Mouse (Mus musculus): Measurements from ENCODE around the gene Clpp. TPM values are rescaled to one million over a fixed set of nuclear protein-coding genes. Genes with fewer than 3 reads are reported as not detected.

Clpp gene
- 10 to 100 TPM; 35.6 to 41.4 TPM for total RNA-seq (2021)
- long read RNA-seq, experiment 1, transcript Clpp-201 (6 exons, 983 nt) = major isoform, 48 of 50 reads
- long read RNA-seq, experiment 1, partial matches to known transcripts = 2 of 50 reads
- long read RNA-seq, experiment 1, other reads (novel, unspliced or antisense) = 0 of 50 reads
- long read RNA-seq, experiment 2, transcript Clpp-201 (6 exons, 983 nt) = major isoform, 37 of 39 reads
- long read RNA-seq, experiment 2, partial matches to known transcripts = 0 of 39 reads
- long read RNA-seq, experiment 2, other reads (novel, unspliced or antisense) = 2 of 39 reads

DNA sequence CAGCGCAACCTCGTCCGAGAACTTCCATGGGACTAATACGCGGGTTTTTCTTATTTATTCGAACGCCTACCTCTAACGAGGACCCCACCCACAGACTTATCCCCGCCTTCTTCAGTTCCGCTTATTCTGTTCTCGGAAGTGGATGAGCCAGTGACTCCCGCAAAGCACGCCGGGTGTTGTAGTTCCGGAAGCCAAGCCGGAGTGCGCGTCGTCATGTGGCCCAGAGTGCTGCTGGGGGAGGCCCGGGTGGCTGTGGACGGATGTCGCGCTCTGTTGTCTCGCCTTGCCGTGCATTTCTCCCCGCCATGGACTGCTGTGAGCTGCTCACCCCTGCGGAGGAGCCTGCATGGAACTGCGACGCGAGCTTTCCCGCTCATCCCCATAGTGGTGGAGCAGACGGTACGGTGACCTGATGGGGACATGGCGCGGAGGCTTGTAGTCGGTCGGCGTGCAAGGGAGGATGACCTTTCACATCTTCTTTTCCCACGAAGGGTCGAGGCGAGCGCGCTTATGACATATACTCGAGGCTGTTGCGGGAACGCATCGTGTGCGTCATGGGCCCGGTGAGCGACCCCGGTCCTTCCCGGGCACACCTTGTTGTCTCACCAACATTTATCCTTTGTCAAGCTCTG lies at the start of gene Clpp:
Gene Clpp, plus strand, starts transcription at position 191 of the 632 bp plus-strand sequence.
- peak; percentile 77 to 90 for DNase-seq (ENCODE audit: low spot score in 2 of 2)

DNA sequence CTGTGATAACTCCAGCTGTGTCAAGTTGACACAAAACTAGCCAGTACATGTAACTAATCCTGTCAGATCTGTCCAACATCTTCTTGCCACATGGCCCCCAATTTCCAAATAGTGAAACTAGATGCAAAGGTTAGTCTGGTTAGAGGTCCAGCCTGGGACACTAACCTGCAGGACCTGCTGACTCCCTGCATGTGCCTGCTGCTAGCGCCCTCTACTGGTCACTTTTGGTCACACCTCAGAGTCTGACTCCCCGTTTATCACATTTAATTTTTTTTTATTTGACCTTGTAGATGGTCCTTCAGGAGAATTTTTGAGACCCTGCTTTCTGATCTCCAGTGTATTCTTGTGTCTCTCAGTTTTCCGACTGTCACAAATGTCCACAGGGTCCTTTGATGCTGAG lies 39.2 kb upstream of the Clpp start:
- DNase-seq (ENCODE audit: low spot score in 2 of 2) = no peak

DNA sequence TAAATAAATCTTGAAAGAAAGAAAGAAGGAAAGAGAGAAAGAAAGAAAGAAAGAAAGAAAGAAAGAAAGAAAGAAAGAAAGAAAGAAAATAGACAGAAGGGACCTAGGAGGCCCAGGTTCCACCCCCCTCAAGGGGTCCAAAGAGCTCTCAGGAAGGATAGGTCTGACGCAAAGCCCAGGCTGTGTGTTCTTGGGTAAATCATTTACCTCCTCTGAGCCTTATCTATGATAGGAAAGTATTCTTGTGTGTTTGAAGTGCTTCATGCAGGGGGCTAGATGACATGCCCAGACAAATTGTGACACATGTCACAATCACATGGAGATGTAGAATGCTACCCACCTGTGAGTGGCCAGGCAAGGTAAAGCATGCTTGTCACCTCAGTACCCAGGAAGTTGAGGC lies 37.5 kb upstream of the Clpp start:
- no peak for DNase-seq (ENCODE audit: low spot score in 2 of 2)

DNA sequence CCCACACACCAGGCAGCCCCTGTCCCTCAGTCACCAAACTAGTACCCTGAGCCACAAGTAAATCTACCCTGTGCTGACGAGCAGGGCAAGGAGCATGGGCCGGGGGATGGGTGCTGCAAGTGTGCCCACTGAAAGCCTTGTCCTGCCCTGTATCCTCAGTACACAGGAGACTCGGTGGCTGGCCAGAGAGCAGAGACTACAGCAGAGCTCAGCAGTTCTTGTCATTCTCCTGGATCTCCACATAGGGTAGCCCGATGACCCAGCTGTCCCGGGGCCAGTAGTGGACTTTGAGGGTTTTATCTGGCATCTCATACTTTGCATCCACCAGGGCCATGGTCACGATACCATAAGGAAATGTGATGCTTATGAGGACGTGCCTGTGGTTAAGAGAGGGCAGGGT lies 35.2 kb upstream of the Clpp start:
- no peak for DNase-seq (ENCODE audit: low spot score in 2 of 2)

DNA sequence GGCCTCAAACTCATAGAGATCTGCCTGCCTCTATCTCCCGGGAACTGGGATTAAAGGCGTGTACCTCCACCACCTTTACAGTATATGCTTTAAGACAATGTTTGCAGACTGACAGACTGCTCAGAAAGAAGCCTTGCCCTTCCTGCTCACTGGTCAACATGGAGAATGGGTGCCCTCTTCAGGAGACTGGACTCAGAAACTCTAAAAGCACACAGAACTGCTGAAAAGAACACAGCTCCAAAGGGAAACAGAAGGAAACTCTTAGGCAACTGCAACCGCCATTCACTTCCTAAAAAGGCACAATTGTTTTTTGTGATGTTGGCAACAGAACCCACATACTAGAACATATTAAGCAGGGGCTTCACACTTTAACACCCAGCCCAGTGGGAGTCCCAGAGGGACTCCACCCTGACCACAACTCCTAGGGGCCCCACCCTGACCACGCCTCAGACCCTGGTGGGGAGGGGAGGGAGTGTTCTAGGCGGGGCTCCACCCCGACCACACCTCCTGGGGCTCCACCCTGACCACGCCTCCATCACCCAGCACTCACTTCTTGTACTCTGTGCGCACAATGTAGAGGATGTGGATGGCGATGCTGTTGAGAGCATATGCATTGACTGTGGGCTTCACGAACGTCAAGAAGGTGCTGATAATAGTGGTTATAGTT lies 32.2 kb upstream of the Clpp start:
- DNase-seq (ENCODE audit: low spot score in 2 of 2) = no peak

DNA sequence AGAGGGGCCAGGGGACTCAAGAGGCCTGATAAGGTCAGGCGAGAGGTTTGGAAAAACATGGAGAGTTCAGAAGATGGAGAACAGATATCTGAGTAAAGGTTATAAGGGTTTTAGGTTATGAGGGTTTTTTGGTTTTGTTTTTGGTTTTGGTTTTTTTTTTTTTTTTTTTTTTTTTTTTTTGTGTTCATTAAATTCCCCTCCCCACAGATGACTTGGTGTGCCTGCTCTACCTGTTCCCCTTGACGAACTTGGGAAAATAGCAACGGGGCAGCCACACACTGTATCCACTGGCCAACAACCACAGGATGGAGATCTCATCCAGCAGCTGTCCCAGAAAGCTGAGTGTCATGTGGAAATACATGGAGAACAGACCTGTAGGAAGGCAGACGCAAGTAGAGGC lies 31.4 kb upstream of the Clpp start:
- no peak for DNase-seq (ENCODE audit: low spot score in 2 of 2)

DNA sequence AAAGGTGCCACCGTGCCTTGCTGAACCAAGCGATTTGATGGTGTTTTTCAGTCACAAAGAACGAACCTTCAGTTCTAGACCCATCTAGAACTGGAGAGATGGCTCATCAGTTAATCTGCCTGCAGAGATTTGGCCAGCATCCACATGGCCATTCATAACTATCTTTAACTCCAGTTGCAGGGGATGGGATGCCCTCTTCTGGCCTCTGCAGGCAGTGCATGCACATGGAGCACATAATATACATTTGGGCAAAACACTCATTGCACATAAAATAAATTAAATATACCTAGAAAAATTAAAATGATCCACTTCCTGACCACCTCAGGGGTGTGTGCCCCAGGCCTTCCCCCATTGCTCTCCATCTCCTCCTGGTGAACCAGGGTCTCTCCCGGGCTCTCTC lies 28.2 kb upstream of the Clpp start:
- DNase-seq (ENCODE audit: low spot score in 2 of 2) = no peak

DNA sequence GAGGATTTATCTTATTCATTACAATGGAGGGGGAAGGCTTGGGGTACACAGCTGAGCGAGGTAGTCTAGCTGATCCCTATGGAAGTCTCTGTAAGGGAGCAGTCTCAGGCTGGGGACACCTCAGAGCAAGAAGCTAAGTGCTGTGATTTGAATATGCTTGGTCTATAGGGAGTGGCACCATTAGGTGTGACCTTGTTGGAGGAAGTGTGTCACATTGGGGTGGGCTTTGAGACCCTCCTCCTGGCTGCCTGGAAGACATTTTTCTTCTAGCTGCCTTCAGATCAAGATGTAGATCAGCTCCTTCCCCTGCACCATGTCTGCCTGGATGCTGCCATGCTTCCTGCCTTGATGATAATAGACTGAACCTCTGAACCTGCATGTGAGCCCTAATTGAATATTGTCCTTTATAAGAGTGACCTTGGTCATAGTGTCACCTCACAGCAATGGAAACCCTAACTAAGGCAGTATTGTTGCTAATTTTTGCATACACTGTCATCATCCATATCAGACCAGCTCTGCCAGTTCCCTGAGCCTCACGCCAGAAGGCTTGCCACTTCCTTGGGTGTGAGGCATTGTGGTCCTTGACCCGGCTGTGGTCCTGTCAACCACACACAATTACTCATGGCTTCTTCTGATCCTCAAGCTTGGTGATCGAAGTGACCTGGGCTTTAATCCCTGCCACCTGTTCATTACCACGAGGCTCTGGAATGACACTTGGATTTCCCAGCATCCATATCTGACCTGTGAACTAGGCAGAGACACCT lies 27.3 kb upstream of the Clpp start:
- DNase-seq (ENCODE audit: low spot score in 2 of 2) = no peak

DNA sequence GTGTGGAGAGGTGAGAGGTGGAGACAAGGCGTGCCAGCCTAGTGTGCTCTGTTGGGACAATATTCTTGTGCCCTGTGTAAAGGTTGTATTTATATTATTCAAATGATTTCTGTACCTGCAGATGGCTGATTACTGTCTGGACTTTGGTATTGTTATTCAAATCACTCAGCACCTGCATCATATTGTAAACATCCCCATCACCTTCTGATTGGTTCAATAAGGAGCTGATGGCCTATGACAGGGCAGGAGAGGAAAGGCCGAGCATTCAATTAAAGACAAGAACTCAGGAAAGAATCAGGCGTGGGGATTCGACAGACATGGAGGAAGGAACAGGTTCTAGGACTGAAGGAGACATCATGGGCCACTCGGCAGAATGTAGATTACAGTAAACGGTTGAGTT lies 26.5 kb upstream of the Clpp start:
- no peak for DNase-seq (ENCODE audit: low spot score in 2 of 2)

DNA sequence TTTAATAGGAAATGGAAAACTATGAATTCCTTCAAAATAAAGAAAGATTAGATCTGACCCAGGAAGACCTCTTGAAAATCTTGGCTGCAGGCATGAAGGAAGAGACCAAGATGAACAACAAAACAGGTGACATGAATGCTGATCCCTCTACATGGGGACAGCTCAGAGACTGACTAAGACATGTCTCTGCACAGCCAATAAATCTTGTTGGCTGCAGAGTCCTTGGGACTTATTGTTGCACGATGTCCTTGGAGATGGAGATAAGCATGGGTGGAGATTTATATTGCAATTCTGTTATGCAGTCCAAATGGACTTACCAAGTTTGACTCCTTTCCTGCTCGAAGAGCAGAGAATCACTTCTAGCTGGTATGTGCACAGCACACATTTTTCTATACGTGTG lies 20.8 kb upstream of the Clpp start:
- no peak for DNase-seq (ENCODE audit: low spot score in 2 of 2)

DNA sequence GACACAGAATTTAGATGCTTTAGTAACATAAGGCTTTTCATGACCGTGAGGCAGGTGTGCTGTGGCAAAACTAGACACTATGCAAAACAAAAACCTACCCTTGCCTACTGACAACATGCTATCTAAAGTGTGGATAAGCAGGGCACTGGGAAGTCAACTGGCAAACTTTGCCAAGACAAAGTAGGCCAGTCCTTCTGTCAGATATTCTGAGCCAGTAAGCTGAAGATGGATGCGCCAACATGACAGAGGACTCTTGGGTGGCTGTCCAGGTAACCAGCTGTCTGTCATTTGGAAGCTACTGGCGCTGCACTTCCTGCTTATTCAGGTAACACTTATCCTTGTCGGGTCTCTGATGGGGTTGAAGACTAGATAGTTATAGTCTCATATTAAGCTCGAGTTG lies 20.0 kb upstream of the Clpp start:
- DNase-seq (ENCODE audit: low spot score in 2 of 2) = no peak

DNA sequence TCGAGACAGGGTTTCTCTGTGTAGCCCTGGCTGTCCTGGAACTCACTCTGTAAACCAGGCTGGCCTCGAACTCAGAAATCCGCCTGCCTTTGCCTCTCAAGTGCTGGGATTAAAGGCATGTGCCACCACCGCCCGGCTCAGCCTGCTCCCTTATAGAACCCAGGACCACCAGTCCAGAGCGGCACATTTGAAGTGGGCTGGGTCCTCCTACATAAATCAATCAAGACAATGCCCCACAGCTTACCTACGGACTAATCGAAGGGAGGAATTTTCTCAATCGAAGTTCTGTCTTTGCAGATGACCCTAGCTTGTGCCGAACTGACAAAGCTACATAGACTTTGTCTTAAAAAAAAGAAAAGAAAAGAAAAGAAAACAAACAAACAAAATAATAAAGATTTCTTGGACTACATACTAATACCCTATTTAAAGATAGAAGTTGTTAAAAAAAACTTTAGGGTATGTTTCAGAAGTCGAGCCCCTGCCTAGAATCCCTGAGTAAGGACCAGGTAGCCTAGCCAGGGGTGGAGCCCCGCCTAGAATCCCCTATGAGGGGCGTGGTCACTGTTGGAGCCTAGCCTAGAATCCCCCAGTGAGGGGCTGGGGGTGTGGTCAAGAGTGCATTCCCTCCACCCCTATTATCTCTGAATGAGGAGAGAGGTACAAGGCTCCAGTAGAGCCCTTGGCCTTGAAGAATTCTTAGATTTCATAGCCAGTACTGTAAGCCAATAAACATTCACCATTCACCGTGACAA lies 16.0 kb upstream of the Clpp start:
- no peak for DNase-seq (ENCODE audit: low spot score in 2 of 2)

DNA sequence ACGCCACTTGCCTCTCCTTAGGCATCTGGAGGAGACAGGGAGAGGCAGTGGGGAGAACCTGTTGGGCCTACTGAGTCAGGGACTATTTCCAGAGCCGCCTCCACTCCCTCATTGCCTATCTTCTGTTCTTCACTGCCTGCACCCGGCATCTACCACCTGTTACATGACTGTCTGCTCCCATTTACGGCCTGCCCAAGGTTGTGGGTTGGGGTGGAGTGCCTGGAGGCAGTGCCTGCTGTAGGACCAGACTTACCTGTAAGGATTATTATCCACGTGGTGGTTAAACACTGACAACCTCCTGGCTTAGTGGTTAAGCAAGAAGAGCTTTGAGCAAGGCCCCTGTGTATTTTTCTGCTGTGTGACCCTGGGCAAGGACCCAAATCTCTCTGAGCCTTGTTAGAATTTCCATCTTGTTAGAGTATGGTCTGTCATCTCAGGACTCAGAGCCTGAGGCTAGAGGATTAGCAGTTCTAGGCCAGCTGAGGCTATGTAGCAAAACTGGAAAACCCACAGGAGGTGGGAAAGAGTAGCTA lies 15.3 kb upstream of the Clpp start:
- no peak for DNase-seq (ENCODE audit: low spot score in 2 of 2)

DNA sequence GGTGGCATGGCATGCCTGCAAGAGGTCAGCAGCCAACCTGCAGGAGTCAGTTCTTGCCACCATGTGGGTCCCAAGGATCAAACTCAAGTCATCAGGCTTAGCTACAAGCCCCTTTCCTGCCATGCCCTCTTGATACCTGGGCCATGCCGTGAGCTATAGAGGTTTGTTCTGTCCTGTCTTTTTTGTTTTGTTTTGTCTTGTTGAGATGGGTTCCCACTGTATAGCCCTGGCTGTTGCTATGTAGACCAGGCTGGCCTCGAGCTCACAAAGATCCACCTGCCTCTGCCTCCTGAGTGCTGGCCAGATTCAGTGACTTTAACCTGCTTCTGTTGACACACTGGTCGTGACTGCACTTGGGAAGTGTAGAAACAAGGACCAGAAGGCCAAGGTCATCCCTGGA lies 14.7 kb upstream of the Clpp start:
- no peak for DNase-seq (ENCODE audit: low spot score in 2 of 2)

DNA sequence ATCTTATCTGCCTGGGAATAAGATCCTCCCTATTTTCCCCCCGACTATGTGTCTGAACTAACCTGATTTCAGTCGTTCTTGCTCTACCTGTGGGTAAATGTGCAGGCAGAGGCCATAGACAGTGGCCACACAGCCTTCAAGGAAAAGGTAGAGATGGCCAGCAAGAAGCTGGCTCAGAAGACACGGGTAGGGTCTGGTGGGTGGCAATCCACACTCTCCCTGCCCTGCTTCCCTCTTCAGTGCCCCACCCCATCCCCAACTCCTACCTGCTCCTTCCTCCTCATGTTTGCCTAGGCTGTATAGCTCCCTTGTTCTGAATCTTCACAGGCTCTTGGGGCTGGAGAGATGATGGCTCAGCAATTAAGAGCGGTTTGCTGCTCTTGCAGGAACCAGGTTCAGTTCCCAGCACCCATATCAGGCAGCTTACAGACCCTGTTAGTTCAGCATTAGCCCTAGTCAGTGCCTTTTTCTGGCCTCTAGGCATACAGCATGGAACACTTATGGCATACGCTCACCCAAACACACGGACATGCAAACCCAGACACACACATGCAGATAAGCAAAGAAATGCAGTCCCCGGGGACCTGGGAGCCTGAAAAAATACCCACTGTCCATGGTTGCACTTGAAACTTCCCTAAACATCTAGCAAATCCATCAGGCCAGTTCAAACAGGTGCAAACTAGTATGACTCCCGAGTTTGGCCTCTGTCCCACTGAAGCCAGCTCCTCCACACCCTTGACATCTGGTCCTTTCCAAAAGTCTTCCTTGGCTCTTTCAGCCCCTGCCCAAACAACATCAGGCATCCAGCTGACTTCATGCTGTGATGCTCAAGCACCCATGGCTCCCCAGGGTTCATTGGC lies 13.3 kb upstream of the Clpp start:
- no peak for DNase-seq (ENCODE audit: low spot score in 2 of 2)

DNA sequence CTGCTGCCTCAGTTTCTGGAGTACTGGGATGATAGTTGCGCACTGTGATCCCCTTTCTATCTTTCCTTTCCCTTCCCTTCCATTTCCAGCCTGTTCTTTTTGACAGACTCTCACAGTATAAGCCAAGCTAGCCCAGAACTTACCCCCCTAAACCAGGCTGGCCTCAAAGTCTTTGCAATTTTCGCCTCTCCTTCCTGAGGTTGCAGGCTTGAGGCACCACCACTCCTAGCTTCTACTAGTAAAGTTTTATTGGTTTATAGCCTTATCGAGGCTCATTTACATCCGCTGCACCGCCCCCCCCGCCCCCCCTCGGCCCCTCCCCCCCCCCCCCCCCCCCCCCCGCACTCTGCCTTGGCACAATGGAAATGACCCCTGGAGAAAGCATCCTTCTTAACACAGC lies 10.6 kb upstream of the Clpp start:
- no peak for DNase-seq (ENCODE audit: low spot score in 2 of 2)

DNA sequence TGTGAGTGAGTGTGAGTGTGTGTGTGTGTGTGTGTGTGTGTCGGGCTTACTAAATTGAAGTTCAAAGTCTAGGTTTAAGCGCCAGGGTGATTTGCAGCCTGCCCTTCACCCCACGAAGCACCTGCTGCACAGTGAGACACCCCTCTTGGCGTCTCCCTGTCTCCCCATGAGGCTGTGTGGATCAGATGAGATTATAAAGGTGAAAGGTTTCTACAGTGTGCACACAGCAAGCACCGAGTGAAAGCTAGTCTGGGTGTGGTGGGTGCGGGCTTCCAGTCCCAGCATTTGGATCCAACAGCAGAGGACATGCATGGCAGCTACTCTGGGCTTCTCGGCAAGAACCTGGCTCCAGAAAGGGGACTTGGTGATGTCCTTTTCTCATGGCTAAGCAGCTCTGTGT lies 9.1 kb upstream of the Clpp start:
- no peak for DNase-seq (ENCODE audit: low spot score in 2 of 2)

DNA sequence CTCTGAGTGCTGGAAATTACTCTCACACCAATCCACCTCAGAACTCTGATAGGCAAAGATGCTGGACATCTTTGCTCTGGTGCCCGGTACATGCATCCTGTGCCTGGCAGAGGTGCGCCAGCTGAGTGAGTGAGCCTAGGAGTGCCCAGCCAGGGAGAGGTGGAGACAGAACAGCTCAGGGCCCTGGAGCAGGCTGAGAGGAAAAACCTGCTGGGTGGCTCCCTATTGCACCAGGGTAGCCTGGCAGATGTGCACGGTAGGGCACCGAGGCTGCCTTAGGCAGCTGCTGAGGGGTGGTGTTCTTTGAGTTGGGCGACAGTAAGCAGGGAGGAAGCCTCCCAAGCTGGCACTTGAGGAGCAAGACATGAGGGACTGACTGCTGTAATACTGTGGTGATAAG lies 8.1 kb upstream of the Clpp start, which contains the start of gene Acer1:
Gene Acer1, minus strand, starts transcription at position 114 of the 400 bp plus-strand sequence.
- no peak for DNase-seq (ENCODE audit: low spot score in 2 of 2)

DNA sequence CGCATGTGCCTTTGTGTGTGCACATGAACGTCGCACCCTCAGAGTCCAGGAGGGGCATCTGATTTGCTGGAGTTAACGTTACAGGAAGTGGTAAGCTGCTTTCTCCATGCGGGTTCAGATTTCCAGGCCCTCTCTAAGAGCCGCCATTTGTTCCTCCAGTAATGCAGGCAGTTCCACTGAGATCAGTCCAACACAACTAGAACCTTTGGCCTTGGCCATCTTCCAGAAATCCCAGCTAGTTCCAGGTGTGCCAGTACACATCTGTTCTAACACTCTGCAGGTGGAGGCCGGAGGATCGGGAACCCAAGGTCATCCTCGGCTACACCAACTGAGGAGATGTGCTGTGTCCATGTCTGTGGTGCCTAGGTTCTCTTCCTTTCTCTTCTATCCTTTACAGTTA lies 5.2 kb upstream of the Clpp start:
- DNase-seq (ENCODE audit: low spot score in 2 of 2) = no peak

DNA sequence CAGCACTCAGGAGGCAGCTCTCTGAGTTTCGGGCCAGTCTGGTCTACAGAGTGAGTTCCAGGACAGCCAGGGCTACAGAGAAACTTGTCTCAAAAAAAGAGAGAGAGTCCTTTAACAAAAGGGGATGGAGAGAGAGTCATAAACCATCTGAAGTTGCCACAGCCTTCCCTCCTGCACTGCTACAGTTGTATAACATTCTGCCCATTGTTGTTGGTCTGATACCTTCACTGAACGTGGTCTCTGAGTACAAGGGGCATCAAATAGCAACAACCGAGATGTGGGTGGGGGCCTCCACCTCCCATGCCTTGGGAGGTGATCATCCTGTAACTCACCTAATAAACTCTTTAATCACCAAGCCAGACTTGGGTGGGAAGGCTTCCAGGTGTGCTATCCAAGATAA lies 4.4 kb upstream of the Clpp start:
- DNase-seq (ENCODE audit: low spot score in 2 of 2) = peak in 1 of 2 experiments; percentile 7

Data from gastrocnemius, postnatal 4 days (tissue).